Mouse (Mus musculus) lung, adult 2 months (tissue): ENCODE measurements around the gene Myo1b.

Source experiments
- CTCF ChIP-seq: fragments of 200-500 bp; IDR thresholded peaks from 2 replicates; pipeline ENCODE4 v1.5.1; 2011; ENCODE audit warnings: mild to moderate bottlenecking, low read length, control low read depth; ENCODE audit not compliant: insufficient read depth
- POLR2A ChIP-seq: fragments of 200-500 bp; IDR thresholded peaks from 2 replicates; pipeline ENCODE4 v1.6.1; 2011; ENCODE audit warnings: low read depth, mild to moderate bottlenecking, control low read depth, low read length, borderline replicate concordance; ENCODE audit errors: extremely low read depth

- TF ChIP-seq POLR2A (no peak), CTCF (no peak)
These were observed 48.8 kb upstream of the Myo1b start for GRCm38 (mm10) chr1:51964647-51965046.
